Mouse (Mus musculus): ENCODE measurements around the gene Copz1. TPM values are rescaled to one million over a fixed set of nuclear protein-coding genes. Genes with fewer than 3 reads are reported as not detected.
"Not testable (repeated sequence)": the region's sequence is repeated elsewhere in the genome, so short reads cannot be mapped to it uniquely, and the experiment has no call there.

Copz1 gene
- polyA plus RNA-seq, 1 experiment from 2014 or later: 162 TPM

GRCm38 (mm10) chr15:103257790-103258728 is 14.5 kb upstream of the Copz1 start, which contains the start of gene Nfe2:
Nfe2 (minus strand) TSS chr15:103258403.
- H3K9ac ChIP-seq (replicated peaks; ENCODE audit: low read depth): no peak within 1 kb of the TSS
- DNase-seq (ENCODE audit: low spot score): peak; percentile 94
- no peaks in the 10 kb centered on the region for H3K27me3 ChIP-seq (replicated peaks; ENCODE audit: insufficient read depth, low read length)
- peaks cover 7% of the 10 kb centered on the region; the same call in 1 of the 2 replicates for H3K4me1 ChIP-seq (ENCODE audit: insufficient read depth, low read depth, low read length)
- H3K9me3 ChIP-seq (ENCODE audit: low read length): no peaks in the 10 kb centered on the region
- H3K36me3 ChIP-seq (ENCODE audit: insufficient read depth, low read length): no peaks in the 10 kb centered on the region
- TF ChIP-seq EP300 (IDR thresholded peaks at IDR 0.05) (peak; percentile 78; the same call in 1 of the 2 replicates), CTCF (IDR thresholded peaks at IDR 0.05) (peak; percentile 28)
- peak within 1 kb of the TSS; percentile 66 for H3K27ac ChIP-seq (ENCODE audit: low read length)
- peak; percentile 96 for ATAC-seq
- H3K4me2 ChIP-seq (replicated peaks; ENCODE audit: low read depth, low read length): peak within 1 kb of the TSS; percentile 57
- peak within 1 kb of the TSS; percentile 26; the same call in 1 of the 2 replicates for H3K4me3 ChIP-seq (ENCODE audit: low read depth, low read length)
- 9% methylated on average over 15 of the region's 15 CpGs for WGBS

- H3K4me2 ChIP-seq (replicated peaks; ENCODE audit: low read depth, low read length): no peak overlapping the region
- peaks cover 7% of the 10 kb centered on the region; the same call in 1 of the 2 replicates for H3K4me1 ChIP-seq (ENCODE audit: insufficient read depth, low read depth, low read length)
- H3K4me3 ChIP-seq (ENCODE audit: low read depth, low read length): no peak overlapping the region
- no peaks in the 10 kb centered on the region for H3K27me3 ChIP-seq (replicated peaks; ENCODE audit: insufficient read depth, low read length)
- WGBS: 83% methylated on average over 5 of the region's 5 CpGs
- TF ChIP-seq EP300 (IDR thresholded peaks at IDR 0.05) (no peak), CTCF (IDR thresholded peaks at IDR 0.05) (no peak)
- H3K9ac ChIP-seq (replicated peaks; ENCODE audit: low read depth): no peak overlapping the region
- DNase-seq (ENCODE audit: low spot score): no peak
- H3K36me3 ChIP-seq (ENCODE audit: insufficient read depth, low read length): no peaks in the 10 kb centered on the region
- ATAC-seq: no peak
- no peak overlapping the region for H3K27ac ChIP-seq (ENCODE audit: low read length)
- H3K9me3 ChIP-seq (ENCODE audit: low read length): no peaks in the 10 kb centered on the region
Observed at GRCm38 (mm10) chr15:103259162-103259561, 13.4 kb upstream of the Copz1 start.

- TF ChIP-seq EP300 (IDR thresholded peaks at IDR 0.05) (no peak), CTCF (IDR thresholded peaks at IDR 0.05) (no peak)
Observed at GRCm38 (mm10) chr15:103259989-103260388, 12.5 kb upstream of the Copz1 start.

GRCm38 (mm10) chr15:103264794-103265193 is 7.7 kb upstream of the Copz1 start:
- TF ChIP-seq CTCF (IDR thresholded peaks at IDR 0.05) (no peak), EP300 (IDR thresholded peaks at IDR 0.05) (no peak)
- no peak overlapping the region for H3K9ac ChIP-seq (replicated peaks; ENCODE audit: low read depth)
- DNase-seq (ENCODE audit: low spot score) (no peak), ATAC-seq (no peak)
- H3K4me2 ChIP-seq (replicated peaks; ENCODE audit: low read depth, low read length): no peak overlapping the region
- no peaks in the 10 kb centered on the region for H3K36me3 ChIP-seq (ENCODE audit: insufficient read depth, low read length)
- no peaks in the 10 kb centered on the region for H3K27me3 ChIP-seq (replicated peaks; ENCODE audit: insufficient read depth, low read length)
- no peaks in the 10 kb centered on the region for H3K9me3 ChIP-seq (ENCODE audit: low read length)
- H3K27ac ChIP-seq (ENCODE audit: low read length): no peak overlapping the region
- WGBS: 85% methylated on average over 2 of the region's 2 CpGs
- H3K4me3 ChIP-seq (ENCODE audit: low read depth, low read length): no peak overlapping the region
- no peaks in the 10 kb centered on the region for H3K4me1 ChIP-seq (ENCODE audit: insufficient read depth, low read depth, low read length)

More at GRCm38 (mm10) chr15:103259989-103260388, 12.5 kb upstream of the Copz1 start:
- WGBS: 15% methylated on average over 1 of the region's 1 CpGs
- ATAC-seq (no peak), DNase-seq (ENCODE audit: low spot score) (no peak)
- Histone ChIP-seq H3K27ac (ENCODE audit: low read length) (no peak overlapping the region; the same call in 1 of the 2 replicates), H3K36me3 (ENCODE audit: insufficient read depth, low read length) (no peaks in the 10 kb centered on the region), H3K4me3 (ENCODE audit: low read depth, low read length) (no peak overlapping the region), H3K27me3 (replicated peaks; ENCODE audit: insufficient read depth, low read length) (no peaks in the 10 kb centered on the region), H3K9ac (replicated peaks; ENCODE audit: low read depth) (no peak overlapping the region), H3K9me3 (ENCODE audit: low read length) (no peaks in the 10 kb centered on the region), H3K4me1 (ENCODE audit: insufficient read depth, low read depth, low read length) (peaks cover 6% of the 10 kb centered on the region; the same call in 1 of the 2 replicates), H3K4me2 (replicated peaks; ENCODE audit: low read depth, low read length) (no peak overlapping the region)

- Histone ChIP-seq H3K27me3 (replicated peaks; ENCODE audit: insufficient read depth, low read length) (no peaks in the 10 kb centered on the region), H3K4me2 (replicated peaks; ENCODE audit: low read depth, low read length) (no peak overlapping the region), H3K36me3 (ENCODE audit: insufficient read depth, low read length) (no peaks in the 10 kb centered on the region), H3K4me3 (ENCODE audit: low read depth, low read length) (no peak overlapping the region), H3K9me3 (ENCODE audit: low read length) (no peaks in the 10 kb centered on the region), H3K4me1 (ENCODE audit: insufficient read depth, low read depth, low read length) (no peaks in the 10 kb centered on the region), H3K27ac (ENCODE audit: low read length) (no peak overlapping the region), H3K9ac (replicated peaks; ENCODE audit: low read depth) (no peak overlapping the region)
- TF ChIP-seq EP300 (IDR thresholded peaks at IDR 0.05) (no peak), CTCF (IDR thresholded peaks at IDR 0.05) (no peak)
- DNase-seq (ENCODE audit: low spot score): no peak
- no peak for ATAC-seq
- 77% methylated on average over 4 of the region's 4 CpGs for WGBS
Observed at GRCm38 (mm10) chr15:103268903-103269302, 3.6 kb upstream of the Copz1 start.

- not testable (repeated sequence) for ATAC-seq; DNase-seq (ENCODE audit: low spot score); H3K4me3 ChIP-seq (ENCODE audit: low read depth, low read length); H3K27me3 ChIP-seq (replicated peaks; ENCODE audit: insufficient read depth, low read length); H3K27ac ChIP-seq (ENCODE audit: low read length); H3K4me1 ChIP-seq (ENCODE audit: insufficient read depth, low read depth, low read length); H3K4me2 ChIP-seq (replicated peaks; ENCODE audit: low read depth, low read length); H3K36me3 ChIP-seq (ENCODE audit: insufficient read depth, low read length); H3K9me3 ChIP-seq (ENCODE audit: low read length); H3K9ac ChIP-seq (replicated peaks; ENCODE audit: low read depth)
- 93% methylated on average over 2 of the region's 3 CpGs for WGBS
Observed at GRCm38 (mm10) chr15:103275943-103276342, 3.4 kb downstream of the Copz1 start.

Measured in lung, postnatal 0 days (tissue).